Mouse (Mus musculus): ENCODE data around the gene Unc79. TPM values are rescaled to one million over a fixed set of nuclear protein-coding genes. Genes with fewer than 3 reads are reported as not detected.

Gene Unc79
- polyA plus RNA-seq, 1 experiment from 2014 or later: 8.3 TPM

DNA sequence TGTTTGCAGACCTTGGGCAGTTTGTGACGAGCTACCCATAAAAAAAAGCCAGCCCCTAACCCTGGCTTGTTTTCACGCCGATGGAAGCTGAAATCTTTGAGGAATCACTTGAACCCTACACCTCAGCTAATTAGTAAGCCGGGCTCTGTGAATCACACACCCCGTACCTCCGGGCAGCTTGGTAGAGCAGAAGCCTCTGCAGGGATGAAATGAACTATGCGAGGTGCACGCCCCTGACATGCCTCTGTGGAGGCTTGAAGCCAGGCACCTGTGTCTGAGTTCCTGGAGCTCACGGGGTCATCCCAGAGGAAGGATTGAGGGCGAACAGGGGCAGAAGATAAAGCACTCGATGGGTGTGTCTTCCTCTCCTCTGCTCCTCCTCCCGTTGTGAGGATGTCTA, 220.2 kb downstream of the Unc79 start:
- no peak overlapping the region for H3K4me3 ChIP-seq (replicated peaks)
- no peak overlapping the region for H3K4me2 ChIP-seq (replicated peaks)
- WGBS: 85% methylated on average over 12 of the region's 12 CpGs
- H3K27me3 ChIP-seq: no peaks in the 10 kb centered on the region
- no peak overlapping the region for H3K9ac ChIP-seq (replicated peaks)
- H3K9me3 ChIP-seq: no peaks in the 10 kb centered on the region
- peaks cover 77% of the 10 kb centered on the region for H3K36me3 ChIP-seq
- peaks cover 34% of the 10 kb centered on the region for H3K4me1 ChIP-seq (replicated peaks)
- ATAC-seq: no peak
- no peak overlapping the region for H3K27ac ChIP-seq

DNA sequence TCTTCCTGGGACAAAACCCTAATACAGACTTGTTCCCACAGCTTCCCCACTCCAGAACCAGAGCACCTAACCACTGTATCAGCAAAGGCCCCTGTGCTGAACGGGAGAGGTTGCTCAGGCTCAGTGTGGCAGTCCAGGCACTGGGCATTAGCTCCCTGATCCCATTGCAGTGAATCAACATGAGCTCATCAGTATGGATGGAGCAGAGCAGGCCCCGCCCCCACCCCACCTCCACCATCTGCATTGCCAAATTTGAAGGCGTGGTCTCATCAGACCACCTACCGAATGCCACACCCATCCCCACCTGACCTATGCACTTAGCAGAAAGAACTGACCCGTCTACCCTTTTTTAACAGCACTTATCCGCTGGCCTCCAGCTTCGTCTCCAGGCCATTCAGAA, 234.4 kb downstream of the Unc79 start:
- Histone ChIP-seq H3K27me3 (no peaks in the 10 kb centered on the region), H3K9ac (replicated peaks) (no peak overlapping the region), H3K9me3 (no peaks in the 10 kb centered on the region), H3K4me1 (replicated peaks) (peaks cover 7% of the 10 kb centered on the region; the same call in 1 of the 2 replicates), H3K4me3 (replicated peaks) (no peak overlapping the region), H3K4me2 (replicated peaks) (no peak overlapping the region), H3K36me3 (peaks cover 44% of the 10 kb centered on the region), H3K27ac (no peak overlapping the region)
- 14% methylated on average over 7 of the region's 7 CpGs for WGBS
- no peak; the same call in 1 of the 2 replicates for ATAC-seq

DNA sequence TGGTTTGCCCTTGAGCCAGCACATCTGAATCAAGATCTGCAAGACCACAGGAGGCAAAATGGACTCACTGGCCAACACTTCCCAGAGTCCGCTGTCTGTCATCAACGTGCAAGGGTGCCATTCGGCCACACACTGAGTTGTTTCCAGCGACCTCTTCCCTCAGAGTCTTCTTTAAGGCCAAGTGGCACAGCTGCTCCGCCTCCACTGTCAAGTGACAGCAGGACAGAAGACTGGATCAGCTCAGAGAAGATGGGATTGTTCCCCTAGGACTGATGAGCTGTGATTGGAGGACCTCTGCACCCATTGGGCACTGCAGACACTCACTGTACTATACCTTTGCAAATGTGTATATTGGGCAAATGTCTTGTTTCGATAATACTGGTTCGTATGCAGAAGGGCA, 238.4 kb downstream of the Unc79 start:
- Histone ChIP-seq H3K4me2 (replicated peaks) (no peak overlapping the region), H3K36me3 (peaks cover 26% of the 10 kb centered on the region; the same call in 1 of the 2 replicates), H3K27me3 (no peaks in the 10 kb centered on the region), H3K4me1 (replicated peaks) (peaks cover 12% of the 10 kb centered on the region; the same call in 1 of the 2 replicates), H3K4me3 (replicated peaks) (no peak overlapping the region), H3K9ac (replicated peaks) (no peak overlapping the region), H3K27ac (no peak overlapping the region), H3K9me3 (no peaks in the 10 kb centered on the region)
- ATAC-seq: no peak
- WGBS: 89% methylated on average over 7 of the region's 7 CpGs

DNA sequence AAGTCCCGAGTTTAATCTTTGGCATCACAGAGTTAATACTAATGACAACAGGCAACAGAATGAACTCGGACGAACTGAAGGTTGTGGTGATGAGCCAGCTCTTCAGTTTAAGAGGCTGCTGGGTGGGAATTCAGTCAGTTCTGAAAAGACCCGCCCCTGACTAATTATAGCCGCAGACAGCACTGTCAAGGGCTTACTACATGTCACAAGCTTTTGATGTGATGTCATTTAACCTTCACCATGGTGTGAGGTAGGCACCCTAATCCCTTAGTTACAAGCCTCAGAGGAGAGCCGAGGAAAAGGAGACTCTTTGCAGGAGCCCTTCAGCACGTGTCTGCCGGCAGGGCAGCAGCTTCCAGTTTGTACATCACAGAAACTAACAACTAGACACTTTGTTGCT, 239.6 kb downstream of the Unc79 start:
- 51% methylated on average over 8 of the region's 8 CpGs for WGBS
- H3K27me3 ChIP-seq: no peaks in the 10 kb centered on the region
- H3K4me2 ChIP-seq (replicated peaks): no peak overlapping the region
- peaks cover 5% of the 10 kb centered on the region; the same call in 1 of the 2 replicates for H3K4me1 ChIP-seq (replicated peaks)
- H3K9ac ChIP-seq (replicated peaks): no peak overlapping the region
- no peaks in the 10 kb centered on the region for H3K9me3 ChIP-seq
- no peak overlapping the region for H3K27ac ChIP-seq
- H3K36me3 ChIP-seq: peaks cover 17% of the 10 kb centered on the region; the same call in 1 of the 2 replicates
- H3K4me3 ChIP-seq (replicated peaks): no peak overlapping the region
- ATAC-seq: 0 out of 2 replicates have a peak, but pooled peaks have one; percentile 15

DNA sequence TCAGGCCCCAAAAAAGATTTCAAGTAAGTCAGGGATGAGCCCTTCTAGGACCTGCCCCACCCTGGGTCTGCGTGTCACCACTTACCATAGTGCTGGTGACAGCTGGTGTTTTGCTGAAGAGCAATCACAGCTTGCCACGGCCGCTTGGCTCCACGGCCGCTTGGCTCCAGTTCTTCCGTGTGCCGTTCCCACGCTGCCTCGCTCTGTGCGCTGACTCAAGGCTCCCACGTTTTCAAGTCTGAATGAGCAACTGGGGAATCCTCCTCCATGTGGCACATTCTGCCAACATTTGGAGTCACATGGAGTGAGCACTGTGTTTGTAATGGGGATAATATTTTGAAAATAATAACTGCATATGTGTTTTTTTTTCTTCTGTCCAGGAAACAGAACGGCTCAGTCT, 241.1 kb downstream of the Unc79 start:
- H3K27ac ChIP-seq: no peak overlapping the region
- no peak overlapping the region for H3K4me3 ChIP-seq (replicated peaks)
- ATAC-seq: 0 out of 2 replicates have a peak, but pooled peaks have one; percentile 18
- H3K4me2 ChIP-seq (replicated peaks): no peak overlapping the region
- no peak overlapping the region for H3K9ac ChIP-seq (replicated peaks)
- 85% methylated on average over 12 of the region's 12 CpGs for WGBS
- H3K4me1 ChIP-seq (replicated peaks): peaks cover 5% of the 10 kb centered on the region; the same call in 1 of the 2 replicates
- H3K9me3 ChIP-seq: no peaks in the 10 kb centered on the region
- no peaks in the 10 kb centered on the region for H3K27me3 ChIP-seq
- H3K36me3 ChIP-seq: peaks cover 12% of the 10 kb centered on the region; the same call in 1 of the 2 replicates

GRCm38 (mm10) chr12:103192996-103193395, 244.3 kb downstream of the Unc79 start:
- Histone ChIP-seq H3K9me3 (no peaks in the 10 kb centered on the region), H3K9ac (replicated peaks) (no peak overlapping the region), H3K4me2 (replicated peaks) (no peak overlapping the region), H3K36me3 (no peaks in the 10 kb centered on the region), H3K27ac (no peak overlapping the region), H3K4me3 (replicated peaks) (no peak overlapping the region), H3K4me1 (replicated peaks) (0 out of 2 replicates have a peak, but pooled peaks cover 5% of the 10 kb centered on the region), H3K27me3 (no peaks in the 10 kb centered on the region)
- ATAC-seq: no peak
- WGBS: 78% methylated on average over 5 of the region's 5 CpGs

- H3K9ac ChIP-seq (replicated peaks): no peak overlapping the region
- H3K27me3 ChIP-seq: no peaks in the 10 kb centered on the region
- no peaks in the 10 kb centered on the region for H3K9me3 ChIP-seq
- H3K4me3 ChIP-seq (replicated peaks): no peak overlapping the region
- H3K4me1 ChIP-seq (replicated peaks): peaks cover 22% of the 10 kb centered on the region
- 0 out of 2 replicates have a peak overlapping the region, but pooled peaks have one; percentile 1 for H3K4me2 ChIP-seq (replicated peaks)
- no peaks in the 10 kb centered on the region for H3K36me3 ChIP-seq
- WGBS: 17% methylated on average over 11 of the region's 11 CpGs
- peak; percentile 83 for ATAC-seq
- peak overlapping the region; percentile 56 for H3K27ac ChIP-seq
These were observed 254.2 kb downstream of the Unc79 start for GRCm38 (mm10) chr12:103202592-103203544.

- Histone ChIP-seq H3K4me1 (replicated peaks) (peaks cover 22% of the 10 kb centered on the region), H3K27me3 (no peaks in the 10 kb centered on the region), H3K4me3 (replicated peaks) (no peak overlapping the region), H3K36me3 (no peaks in the 10 kb centered on the region), H3K9ac (replicated peaks) (no peak overlapping the region), H3K27ac (no peak overlapping the region), H3K9me3 (no peaks in the 10 kb centered on the region), H3K4me2 (replicated peaks) (no peak overlapping the region)
- no peak for ATAC-seq
- WGBS: 81% methylated on average over 7 of the region's 7 CpGs
These were observed 256.9 kb downstream of the Unc79 start for GRCm38 (mm10) chr12:103205561-103205960.

- WGBS: 90% methylated on average over 7 of the region's 7 CpGs
These were observed 260.9 kb downstream of the Unc79 start for GRCm38 (mm10) chr12:103209581-103209980.

DNA sequence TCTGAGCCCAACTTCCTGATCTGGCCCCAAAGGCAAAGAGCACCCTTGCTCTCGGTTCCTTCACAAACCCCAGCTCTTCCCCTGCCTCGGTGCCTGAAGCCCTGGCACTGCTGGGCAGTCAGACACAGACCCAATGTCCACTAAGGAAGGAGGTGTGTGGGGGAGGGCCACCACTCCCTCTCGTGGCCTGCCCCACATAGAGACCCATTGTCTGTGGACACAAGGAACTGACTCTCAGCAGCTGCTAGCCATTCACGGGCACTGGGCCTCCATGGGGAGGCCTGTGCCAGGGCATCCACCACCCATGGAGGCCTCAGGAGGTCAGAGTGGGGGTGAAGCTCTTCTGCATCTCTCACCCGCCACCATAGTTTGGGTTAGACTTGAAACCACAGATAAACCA, 262.4 kb downstream of the Unc79 start:
- Histone ChIP-seq H3K27me3 (no peaks in the 10 kb centered on the region), H3K9ac (replicated peaks) (no peak overlapping the region), H3K4me2 (replicated peaks) (no peak overlapping the region), H3K4me3 (replicated peaks) (no peak overlapping the region), H3K36me3 (no peaks in the 10 kb centered on the region), H3K27ac (no peak overlapping the region), H3K9me3 (no peaks in the 10 kb centered on the region), H3K4me1 (replicated peaks) (peaks cover 22% of the 10 kb centered on the region)
- WGBS: 61% methylated on average over 5 of the region's 5 CpGs
- no peak for ATAC-seq

More at GRCm38 (mm10) chr12:103209581-103209980, 260.9 kb downstream of the Unc79 start:
- H3K27me3 ChIP-seq: no peaks in the 10 kb centered on the region
- H3K4me2 ChIP-seq (replicated peaks): no peak overlapping the region
- peaks cover 12% of the 10 kb centered on the region for H3K4me1 ChIP-seq (replicated peaks)
- H3K9ac ChIP-seq (replicated peaks): no peak overlapping the region
- ATAC-seq: no peak
- no peak overlapping the region for H3K4me3 ChIP-seq (replicated peaks)
- H3K27ac ChIP-seq: no peak overlapping the region
- no peaks in the 10 kb centered on the region for H3K36me3 ChIP-seq
- H3K9me3 ChIP-seq: no peaks in the 10 kb centered on the region

DNA sequence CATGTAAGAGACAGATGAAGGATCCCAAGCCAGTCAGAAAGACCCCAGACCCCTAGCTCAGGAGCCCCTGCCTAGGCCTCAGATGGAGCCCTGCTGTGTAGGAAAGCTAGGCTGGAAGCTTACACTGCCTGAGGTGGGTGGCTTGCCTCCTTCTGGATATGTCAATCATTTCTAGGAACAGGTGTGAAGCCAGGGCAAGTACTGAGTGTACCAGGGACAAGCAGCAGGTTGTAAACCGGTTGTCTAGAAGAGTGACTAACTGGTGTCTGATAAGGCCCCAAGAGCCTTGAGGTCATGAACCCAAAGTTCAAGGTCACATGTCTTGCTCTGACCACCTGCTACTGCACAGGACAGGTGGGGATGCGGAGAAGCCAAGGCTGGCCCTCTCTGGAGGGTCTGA, 264.9 kb downstream of the Unc79 start:
- Histone ChIP-seq H3K4me3 (replicated peaks) (no peak overlapping the region), H3K4me1 (replicated peaks) (peaks cover 26% of the 10 kb centered on the region), H3K27ac (peak overlapping the region; percentile 2; the same call in 1 of the 2 replicates), H3K36me3 (no peaks in the 10 kb centered on the region), H3K27me3 (no peaks in the 10 kb centered on the region), H3K9me3 (no peaks in the 10 kb centered on the region), H3K9ac (replicated peaks) (no peak overlapping the region), H3K4me2 (replicated peaks) (no peak overlapping the region)
- no peak for ATAC-seq
- 93% methylated on average over 2 of the region's 2 CpGs for WGBS

- H3K4me1 ChIP-seq (replicated peaks): peaks cover 26% of the 10 kb centered on the region
- no peaks in the 10 kb centered on the region for H3K9me3 ChIP-seq
- peak overlapping the region; percentile 2 for H3K27ac ChIP-seq
- no peaks in the 10 kb centered on the region for H3K36me3 ChIP-seq
- 53% methylated on average over 10 of the region's 10 CpGs for WGBS
- H3K4me3 ChIP-seq (replicated peaks): no peak overlapping the region
- peak; percentile 63 for ATAC-seq
- H3K9ac ChIP-seq (replicated peaks): no peak overlapping the region
- H3K4me2 ChIP-seq (replicated peaks): no peak overlapping the region
- no peaks in the 10 kb centered on the region for H3K27me3 ChIP-seq
These were observed 265.6 kb downstream of the Unc79 start for GRCm38 (mm10) chr12:103214270-103214669.
